9 mouse cellular contexts compared by ENCODE assay signal in the genomic region with DNA sequence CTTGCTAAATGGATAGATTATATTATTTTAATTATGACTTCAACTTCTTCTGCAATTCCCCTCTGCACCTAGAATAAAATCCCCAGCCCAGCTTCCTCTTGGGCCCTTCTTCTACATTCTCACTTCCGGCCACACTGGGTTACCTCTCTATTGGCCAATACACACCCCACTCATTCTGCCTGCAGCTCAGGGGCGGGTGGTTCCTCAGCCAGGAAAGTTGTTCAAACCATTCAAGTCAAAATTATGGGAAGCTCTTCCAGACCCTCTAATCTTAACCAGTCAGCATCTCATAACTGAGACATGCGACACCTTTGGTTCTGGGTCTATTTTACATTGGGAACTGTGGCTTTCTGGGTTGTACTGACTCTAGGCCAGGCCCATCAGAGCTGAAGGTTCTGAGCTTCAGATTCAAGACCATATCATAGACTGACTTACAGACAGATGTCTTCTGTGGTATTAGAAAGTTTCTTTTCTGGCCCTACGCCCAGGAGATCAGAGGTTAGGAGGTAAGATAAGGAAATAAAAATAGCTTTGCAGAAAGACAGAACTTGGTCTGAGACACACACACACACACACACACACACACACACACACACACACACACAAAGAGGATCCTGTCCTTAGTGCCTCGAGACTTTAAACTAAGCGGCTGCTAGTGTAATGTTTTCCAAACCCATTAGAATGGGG. TPM values are rescaled to one million over a fixed set of nuclear protein-coding genes. Genes with fewer than 3 reads are reported as not detected.
A peak's percentile ranks its signal among the peaks of the same experiment; 100 is the strongest.
DNase-seq lines count a peak whose midpoint lies in the region; ATAC-seq and TF ChIP-seq lines count a peak whose summit lies in the region.
"Had no signal": no experiment of that assay in that cellular context is flagged by ENCODE, and none has a peak within 500 bp of the region (broad histone marks: within the 10 kb centered on the region; RNA-seq: fewer than 3 reads in every experiment).

No protein-coding gene starts in this region.

- in situ Hi-C loops in ES-E14 (cut with MboI; ENCODE audit: low sequenced_read_pairs in 2 of 2, unreplicated experiment in 2 of 2) = no loop called here

- no peaks in the 10 kb centered on the region for H3K9me3 ChIP-seq in ES-E14 (ENCODE audit: control insufficient read depth, insufficient read depth, low read depth, low read length)
- no peaks in the 10 kb centered on the region for H3K9me3 ChIP-seq in heart, postnatal 0 days (replicated peaks; ENCODE audit: control insufficient read depth, low read length)
- H3K9me3 ChIP-seq: limb, embryonic 13.5 days had no signal

- H3K4me3 ChIP-seq in ES-E14 (ENCODE audit: insufficient read depth in 1 of 2, low read depth in 1 of 2, low read length in 2 of 2, poor library complexity in 1 of 2, severe bottlenecking in 1 of 2) = no peak overlapping the region
- no peak overlapping the region for H3K4me3 ChIP-seq in heart, postnatal 0 days (ENCODE audit: low read depth, low read length)
- H3K4me3 ChIP-seq: limb, embryonic 13.5 days had no signal

- DNase-seq in CD4-positive helper T cell, adult 2 months (ENCODE audit: low read depth, low spot score) = peak; percentile 78
- DNase-seq in ES-E14 (ENCODE audit: low read depth, low spot score) (no peak), MN1 (ENCODE audit: low spot score) (no peak)
- peak; percentile 85 for DNase-seq in heart, postnatal 0 days (ENCODE audit: low spot score)
- DNase-seq in lung, postnatal 36 days = peak; percentile 71
- DNase-seq in urinary bladder, postnatal 4 days (ENCODE audit: low spot score in 2 of 2) = no peak
- DNase-seq: gastrocnemius, postnatal 14 days had no signal

- TF ChIP-seq EP300 in heart, postnatal 0 days (IDR thresholded peaks at IDR 0.05; ENCODE audit: low read depth) = peak; percentile 91

- no peaks in the 10 kb centered on the region for H3K27me3 ChIP-seq in heart, postnatal 0 days (ENCODE audit: control insufficient read depth, insufficient read depth, low read length)
- H3K27me3 ChIP-seq: limb, embryonic 13.5 days had no signal

- no peak for TF ChIP-seq CTCF in heart, postnatal 0 days (IDR thresholded peaks at IDR 0.05; ENCODE audit: low read depth)

- WGBS in heart, postnatal 0 days = 17% methylated on average over 6 of the region's 6 CpGs

- no peak overlapping the region for H3K27ac ChIP-seq in ES-E14 (ENCODE audit: insufficient read depth, low read depth, low read length, poor library complexity, severe bottlenecking)
- H3K27ac ChIP-seq in heart, postnatal 0 days (ENCODE audit: low read depth) = peak overlapping the region; percentile 85

- peaks cover 8 to 24% of the 10 kb centered on the region in 2 experiments for H3K4me1 ChIP-seq in ES-E14 (ENCODE audit: control insufficient read depth in 2 of 2, insufficient read depth in 2 of 2, low read length in 2 of 2, poor library complexity in 1 of 2)
- peaks cover 28% of the 10 kb centered on the region for H3K4me1 ChIP-seq in heart, postnatal 0 days (ENCODE audit: control insufficient read depth, insufficient read depth)

- peak; percentile 17 for ATAC-seq in heart, postnatal 0 days (ENCODE audit: insufficient read depth, low read depth)
- no peak for ATAC-seq in cerebellum, adult (ENCODE audit: insufficient number of reproducible peaks, low FRiP score, low TSS enrichment)

- no peaks in the 10 kb centered on the region for H3K36me3 ChIP-seq in ES-E14 (ENCODE audit: control insufficient read depth, insufficient read depth, low read length, poor library complexity, severe bottlenecking)
- H3K36me3 ChIP-seq in heart, postnatal 0 days (replicated peaks; ENCODE audit: control insufficient read depth, insufficient read depth, low read length) = peaks cover 3% of the 10 kb centered on the region; the same call in 1 of the 2 replicates

- no peak overlapping the region for H3K4me2 ChIP-seq in heart, postnatal 0 days (ENCODE audit: low read depth, low read length)

- no peak overlapping the region for H3K9ac ChIP-seq in ES-E14 (ENCODE audit: insufficient read depth, low read depth, low read length, poor library complexity, severe bottlenecking)
- no peak overlapping the region for H3K9ac ChIP-seq in heart, postnatal 0 days (replicated peaks; ENCODE audit: low read depth, low read length)
- H3K9ac ChIP-seq: limb, embryonic 13.5 days had no signal

TF ChIP-seq in ES-E14, 5 proteins besides CTCF, POLR2A, EP300 and RAD21:
- TF ChIP-seq ZNF384 (IDR thresholded peaks at IDR 0.05; ENCODE audit: low read depth, low read length) (no peak), MAFK (IDR thresholded peaks at IDR 0.05; ENCODE audit: insufficient read depth, low read depth, low read length) (0 out of 2 replicates have a peak, but pooled peaks have one; percentile 5)

RNA-seq across cellular contexts. Expression of gene Mical1, which starts 2.2 kb away (rescaled TPM):
- total RNA-seq in ES-E14 (2012; rRNA removed) = 35.3 and 54.7 TPM in 2 replicates
- total RNA-seq in heart, postnatal 0 days (2014; rRNA removed; ENCODE audit: low replicate concordance) = 33.1 and 60.4 TPM in 2 replicates
- polyA plus RNA-seq in heart, postnatal 0 days (2015; fragmentation: Nextera tagmentation; extraction: Ambion mirVana) = 33.0 and 36.1 TPM in 2 replicates

RNA-seq across cellular contexts. Expression of gene Smpd2, which starts 16.2 kb away (rescaled TPM):
- 31.7 and 54.8 TPM in 2 replicates for total RNA-seq in ES-E14 (2012; rRNA removed)
- total RNA-seq in heart, postnatal 0 days (2014; rRNA removed; ENCODE audit: low replicate concordance) = 91.6 and 105 TPM in 2 replicates
- polyA plus RNA-seq in heart, postnatal 0 days (2015; fragmentation: Nextera tagmentation; extraction: Ambion mirVana) = 72.4 TPM in 2 replicates

RNA-seq across cellular contexts. Expression of gene Ppil6, which starts 16.3 kb away (rescaled TPM):
- 0.53 TPM in 1 of 2 replicates, not detected in the other for total RNA-seq in ES-E14 (2012; rRNA removed)
- total RNA-seq in heart, postnatal 0 days (2014; rRNA removed; ENCODE audit: low replicate concordance) = 4.5 TPM in 1 of 2 replicates, not detected in the other
- 5.9 and 6.5 TPM in 2 replicates for polyA plus RNA-seq in heart, postnatal 0 days (2015; fragmentation: Nextera tagmentation; extraction: Ambion mirVana)
- total RNA-seq: gastrocnemius, postnatal 14 days had no signal

RNA-seq across cellular contexts. Expression of gene Zbtb24, which starts 23.7 kb away (rescaled TPM):
- total RNA-seq in ES-E14 (2012; rRNA removed) = 11.9 and 12.7 TPM in 2 replicates
- total RNA-seq in heart, postnatal 0 days (2014; rRNA removed; ENCODE audit: low replicate concordance) = 7.7 and 15.6 TPM in 2 replicates
- 10.7 and 11.6 TPM in 2 replicates for polyA plus RNA-seq in heart, postnatal 0 days (2015; fragmentation: Nextera tagmentation; extraction: Ambion mirVana)

RNA-seq across cellular contexts. Expression of gene Cd164, which starts 45.3 kb away (rescaled TPM):
- 112 and 127 TPM in 2 replicates for total RNA-seq in ES-E14 (2012; rRNA removed)
- 76.0 and 113 TPM in 2 replicates for total RNA-seq in heart, postnatal 0 days (2014; rRNA removed; ENCODE audit: low replicate concordance)
- polyA plus RNA-seq in heart, postnatal 0 days (2015; fragmentation: Nextera tagmentation; extraction: Ambion mirVana) = 131 and 138 TPM in 2 replicates

Comparison
In these comparisons a context has a peak if more than half of its experiments do, and no peak if none do; other contexts are left out.
1. DNase-seq: peak in CD4-positive helper T cell, adult 2 months (single experiment), heart, postnatal 0 days (single experiment) and lung, postnatal 36 days (single experiment); none in ES-E14 (single experiment), urinary bladder, postnatal 4 days (0 of 2) and MN1 (single experiment).